Comparison of ENCODE assay signal across 29 mouse cellular contexts in the genomic region with DNA sequence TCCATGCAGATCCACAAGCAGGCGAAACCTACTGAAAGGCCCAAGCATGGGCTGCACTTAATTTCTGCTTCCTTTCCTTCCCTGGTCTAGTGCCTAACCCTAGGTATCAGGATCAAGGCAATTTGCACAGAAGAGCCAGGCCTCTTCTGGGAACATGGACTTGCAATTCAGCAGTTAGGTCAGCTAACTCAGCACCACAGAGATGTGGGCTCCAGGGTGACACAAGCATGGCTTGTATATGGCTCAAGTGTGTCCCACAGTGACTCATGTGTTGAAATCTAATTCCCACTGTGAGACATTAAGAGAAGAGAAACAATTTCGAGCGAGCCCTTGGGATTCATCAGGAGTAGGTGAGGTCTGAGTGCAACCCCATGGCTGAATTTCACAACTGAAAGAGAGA. TPM values are rescaled to one million over a fixed set of nuclear protein-coding genes. Genes with fewer than 3 reads are reported as not detected.
DNase-seq lines count a peak whose midpoint lies in the region; ATAC-seq and TF ChIP-seq lines count a peak whose summit lies in the region.
"Had no signal": no experiment of that assay in that cellular context is flagged by ENCODE, and none has a peak within 500 bp of the region (broad histone marks: within the 10 kb centered on the region; RNA-seq: fewer than 3 reads in every experiment).

No protein-coding gene starts in this region.

- 79% methylated on average over 3 of the region's 3 CpGs for WGBS in heart, adult 2 months

- no peak for TF ChIP-seq POLR2A in heart, adult 2 months (IDR thresholded peaks at IDR 0.05; ENCODE audit: insufficient read depth, low read depth, low read length)

- DNase-seq in adrenal gland, postnatal 10 days, result peak; percentile 19
- no peak for DNase-seq in adrenal gland, adult 2 months
- peak; percentile 85 for DNase-seq in heart, adult 11 months
- DNase-seq in heart, adult 2 months, result no peak
- DNase-seq in left cerebral cortex, adult 18-20 months (ENCODE audit: low spot score in 2 of 2), result no peak
- DNase-seq: cerebellum, adult 8-10 months; cerebellum, postnatal 36 days; kidney, adult 8-10 months; liver, embryonic 13.5 days; lung, adult 2 months; lung, postnatal 10 days; right cerebral cortex, postnatal 25 days; spleen, adult 18-20 months; thymus, postnatal 14 days had no signal

- H3K27me3 ChIP-seq in heart, adult 2 months (ENCODE audit: control insufficient read depth, insufficient read depth, low read length), result no peaks in the 10 kb centered on the region
- H3K27me3 ChIP-seq in megakaryocyte, embryonic 14.5 days (replicated peaks), result no peaks in the 10 kb centered on the region
- H3K27me3 ChIP-seq: embryonic facial prominence, embryonic 13.5 days; forebrain, embryonic 12.5 days; heart, embryonic 15.5 days; limb, embryonic 12.5 days; liver, embryonic 13.5 days; Patski had no signal

- no peak overlapping the region for H3K9ac ChIP-seq in heart, adult 2 months (ENCODE audit: low read depth, low read length)
- H3K9ac ChIP-seq: embryonic facial prominence, embryonic 13.5 days; forebrain, embryonic 12.5 days; heart, embryonic 15.5 days; limb, embryonic 12.5 days; liver, embryonic 13.5 days had no signal

- H3K4me3 ChIP-seq in heart, adult 2 months, result no peak overlapping the region
- peak overlapping the region; percentile 20 for H3K4me3 ChIP-seq in megakaryocyte, embryonic 14.5 days (replicated peaks)
- H3K4me3 ChIP-seq: embryonic facial prominence, embryonic 13.5 days; forebrain, embryonic 12.5 days; heart, embryonic 10.5 days; heart, embryonic 15.5 days; left cerebral cortex, adult 2 months; limb, embryonic 12.5 days; liver, embryonic 13.5 days; midbrain, embryonic 10.5 days had no signal

- intact Hi-C loops in heart, adult 2 months (cut with DNase I), result no loop called here

- H3K27ac ChIP-seq in heart, adult 2 months, result no peak overlapping the region
- H3K27ac ChIP-seq: embryonic facial prominence, embryonic 13.5 days; forebrain, embryonic 12.5 days; heart, embryonic 10.5 days; heart, embryonic 15.5 days; kidney, postnatal 0 days; left cerebral cortex, adult 2 months; limb, embryonic 12.5 days; liver, embryonic 13.5 days; macrophage; midbrain, embryonic 10.5 days had no signal

- no peaks in the 10 kb centered on the region; the same call in 1 of the 2 replicates for H3K4me1 ChIP-seq in heart, adult 2 months (ENCODE audit: control insufficient read depth, insufficient read depth, low read length)
- H3K4me1 ChIP-seq in megakaryocyte, embryonic 14.5 days, result peaks cover 91% of the 10 kb centered on the region
- H3K4me1 ChIP-seq: embryonic facial prominence, embryonic 13.5 days; forebrain, embryonic 12.5 days; limb, embryonic 12.5 days; midbrain, embryonic 10.5 days had no signal

- H3K36me3 ChIP-seq in heart, adult 2 months (ENCODE audit: control insufficient read depth, insufficient read depth, low read length), result peaks cover 2% of the 10 kb centered on the region
- peaks cover 58% of the 10 kb centered on the region for H3K36me3 ChIP-seq in megakaryocyte, embryonic 14.5 days (replicated peaks; ENCODE audit: low read length)
- H3K36me3 ChIP-seq: embryonic facial prominence, embryonic 13.5 days; forebrain, embryonic 12.5 days; heart, embryonic 10.5 days; heart, embryonic 15.5 days; limb, embryonic 12.5 days; liver, embryonic 13.5 days; midbrain, embryonic 10.5 days had no signal

- no peak for TF ChIP-seq CTCF in heart, adult 2 months (IDR thresholded peaks at IDR 0.05)

- H3K9me3 ChIP-seq in megakaryocyte, embryonic 14.5 days, result no peaks in the 10 kb centered on the region
- H3K9me3 ChIP-seq: embryonic facial prominence, embryonic 13.5 days; forebrain, embryonic 12.5 days; G1E; heart, embryonic 10.5 days; heart, embryonic 15.5 days; limb, embryonic 12.5 days; liver, embryonic 13.5 days; midbrain, embryonic 10.5 days had no signal

- no peaks in the 10 kb centered on the region; the same call in 1 of the 2 replicates for H3K79me2 ChIP-seq in heart, adult 2 months (replicated peaks; ENCODE audit: control insufficient read depth, insufficient read depth, low read length)

- TF ChIP-seq EP300 in heart, adult 2 months (IDR thresholded peaks at IDR 0.05; ENCODE audit: insufficient read depth, low read depth, low read length), result no peak

- no peak for ATAC-seq in megakaryocyte, adult 5-6 weeks (ENCODE audit: poor library complexity, severe bottlenecking)
- ATAC-seq: hindbrain, embryonic 16.5 days; midbrain, embryonic 16.5 days; Patski had no signal

RNA-seq across cellular contexts. Expression of a gene that starts 18.9 kb away (rescaled TPM):
- total RNA-seq in adrenal gland, postnatal 10 days (2021), result 10 to 100 TPM; 17.5 to 26.6 TPM
- total RNA-seq in adrenal gland, adult 2 months (2021), result 10 to 100 TPM; 17.0 to 23.5 TPM
- 77.8 and 92.0 TPM in 2 replicates for polyA plus RNA-seq in adrenal gland, adult 2 months (2012; rRNA removed)
- 10 to 100 TPM; 21.8 to 21.9 TPM for total RNA-seq in heart, adult 2 months (2021)
- polyA plus RNA-seq in heart, adult 2 months (2012; rRNA removed), result 8.8 and 15.3 TPM in 2 replicates
- polyA plus RNA-seq in megakaryocyte, embryonic 14.5 days (2012; ENCODE audit: insufficient read depth, low replicate concordance), result 39.1 and 107 TPM in 2 replicates
- total RNA-seq in megakaryocyte, adult 5-6 weeks (2015), result 51.1 and 58.8 TPM in 2 replicates
- 34.1 and 35.9 TPM in 2 replicates for total RNA-seq in megakaryocyte, adult 5-6 weeks (2017)
- total RNA-seq in left cerebral cortex, adult 18-20 months (2021), result 100 to 1,000 TPM; 169 to 192 TPM

Comparison
In these comparisons a context has a peak if more than half of its experiments do, and no peak if none do; other contexts are left out.
1. DNase-seq: peak in adrenal gland, postnatal 10 days (single experiment) and heart, adult 11 months (single experiment); none in adrenal gland, adult 2 months (single experiment), heart, adult 2 months (0 of 2) and left cerebral cortex, adult 18-20 months (0 of 2).